Mouse (Mus musculus) spleen, adult 10 weeks (tissue): Measurements from ENCODE around the gene Ccdc97. TPM values are rescaled to one million over a fixed set of nuclear protein-coding genes. Genes with fewer than 3 reads are reported as not detected.

Experiments
- polyA plus RNA-seq: library from polyadenylated mRNA; stranded (reverse); fragments of 350-450 nt; fragmentation: Illumina TruSeq; extraction: RNeasy Lipid Tissue Mini Kit (QIAGEN cat#74804); gene quantifications from one replicate; pipeline ENCODE4 v1.2.3, GENCODE M21; 2015; ENCODE audit warnings: low replicate concordance; ENCODE audit not compliant: insufficient read depth

The Ccdc97 gene
- 33.3 TPM for polyA plus RNA-seq

GRCm38 (mm10) chr7:25718788-25719417, at the start of gene Ccdc97:
Gene Ccdc97, minus strand, starts transcription at chr7:25719088.

DNA sequence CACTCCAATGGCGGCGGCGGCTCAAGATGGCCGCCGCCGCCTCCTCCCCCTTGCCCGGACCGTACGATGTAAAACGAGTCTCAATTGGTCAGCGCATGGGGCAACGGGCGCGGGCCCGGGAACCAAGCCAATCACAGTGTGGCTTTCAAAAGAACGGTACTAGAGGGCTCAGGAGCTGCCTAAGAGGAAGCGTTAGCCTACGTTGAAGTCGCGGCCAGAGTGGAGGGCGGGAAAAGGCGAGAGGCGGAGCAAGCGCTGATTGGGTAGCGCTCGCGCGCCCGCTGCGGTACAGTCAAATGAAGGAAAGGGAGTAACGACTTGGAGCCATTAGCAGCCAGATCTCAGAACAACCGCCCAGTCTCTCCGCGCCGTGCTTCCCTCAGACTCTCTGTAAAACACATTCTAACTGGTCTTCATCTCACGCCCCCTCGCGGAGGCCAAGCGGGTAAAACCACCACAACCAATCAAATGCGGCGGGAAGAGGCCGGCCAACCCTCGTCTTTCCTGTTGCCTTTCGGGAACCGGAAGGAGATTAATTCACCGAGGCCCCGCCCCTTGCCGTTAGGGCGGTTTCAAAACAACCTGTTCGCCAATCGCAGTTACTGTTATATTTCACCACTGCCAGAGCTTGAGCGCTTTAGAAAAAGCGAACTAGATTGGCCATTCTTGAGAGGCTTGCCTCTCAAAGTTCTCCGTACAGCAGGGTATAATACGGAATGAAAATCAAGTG, 36.0 kb upstream of the Ccdc97 start, which contains the start of gene Hnrnpul1:
Hnrnpul1 (minus strand) TSS at position 20 of the 730 bp plus-strand sequence.

DNA sequence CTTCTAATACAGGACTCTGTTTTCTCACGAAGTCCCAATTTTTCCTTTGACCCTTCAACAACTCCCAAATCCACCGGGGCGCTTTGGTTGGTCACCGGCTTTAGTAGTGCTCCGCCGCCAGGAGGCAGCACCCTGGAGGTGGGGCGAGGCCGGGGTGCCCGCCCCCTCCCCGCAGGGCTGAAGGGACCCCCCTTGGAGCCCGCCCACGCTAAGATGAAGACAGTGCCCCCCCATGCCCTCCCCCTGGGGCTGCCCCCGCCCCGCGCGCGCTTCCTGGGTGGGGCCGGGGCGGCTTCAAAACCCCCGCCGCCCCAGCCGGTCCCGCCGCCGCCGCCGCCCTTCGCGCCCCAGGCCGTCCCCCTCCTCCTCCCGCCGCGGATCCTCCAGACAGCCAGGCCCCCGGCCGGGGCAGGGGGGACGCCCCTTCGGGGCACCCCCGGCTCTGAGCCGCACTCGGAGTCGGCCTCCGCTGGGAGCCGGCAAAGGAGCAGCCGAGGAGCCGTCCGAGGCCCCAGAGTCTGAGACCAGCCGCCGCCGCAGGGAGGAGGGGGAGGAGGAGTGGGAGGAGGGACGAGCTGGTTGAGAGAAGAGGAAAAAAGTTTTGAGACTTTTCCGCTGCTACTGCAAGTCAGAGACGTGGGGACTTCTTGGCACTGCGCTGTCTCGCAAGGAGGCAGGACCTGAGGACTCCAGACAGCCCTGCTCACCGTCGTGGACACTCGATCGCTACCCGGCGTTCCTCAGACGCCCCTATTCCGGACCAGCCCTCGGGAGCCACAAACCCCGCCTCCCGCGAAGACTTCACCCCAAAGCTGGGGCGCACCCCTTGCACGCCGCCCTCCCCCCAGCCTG, 32.0 kb downstream of the Ccdc97 start, which contains the start of gene Tgfb1:
Tgfb1 (plus strand) TSS at position 323 of the 852 bp plus-strand sequence.

GRCm38 (mm10) chr7:25680514-25681258, 38.2 kb downstream of the Ccdc97 start, which contains the start of gene B9d2:
Gene B9d2, plus strand, starts transcription at chr7:25680780.

GRCm38 (mm10) chr7:25674719-25675300, 44.1 kb downstream of the Ccdc97 start, which contains the start of gene Tmem91:
Gene Tmem91, minus strand, starts transcription at chr7:25675166.

Other genes with a start within 250 kb of the Ccdc97 start
- 51.9 TPM for gene Ceacam1, start 241.5 kb downstream of the Ccdc97 start, polyA plus RNA-seq
- gene Ceacam2, start 179.2 kb downstream of the Ccdc97 start, polyA plus RNA-seq, result 2.8 TPM
- not detected for gene Erich4, start 103.2 kb downstream of the Ccdc97 start, polyA plus RNA-seq
- 121 TPM for gene Dmac2, start 99.7 kb downstream of the Ccdc97 start, polyA plus RNA-seq
- gene B3gnt8, start 92.4 kb downstream of the Ccdc97 start, polyA plus RNA-seq, result 4.2 TPM
- gene Bckdha, start 60.1 kb downstream of the Ccdc97 start, polyA plus RNA-seq, result 4.6 TPM
- gene Exosc5, start 59.9 kb downstream of the Ccdc97 start, polyA plus RNA-seq, result 15.9 TPM
- gene Tmem91, start 43.9 kb downstream of the Ccdc97 start, polyA plus RNA-seq, result 0.47 TPM
- 9.7 TPM for gene B9d2, start 38.3 kb downstream of the Ccdc97 start, polyA plus RNA-seq
- gene Tgfb1, start 32.1 kb downstream of the Ccdc97 start, polyA plus RNA-seq, result 91.7 TPM
- gene Hnrnpul1, start 35.7 kb upstream of the Ccdc97 start, polyA plus RNA-seq, result 94.5 TPM
- gene Axl, start 69.6 kb upstream of the Ccdc97 start, polyA plus RNA-seq, result 106 TPM
- gene Cyp2s1, start 97.8 kb upstream of the Ccdc97 start, polyA plus RNA-seq, result 2.3 TPM
- gene Cyp2b10, start 178.5 kb upstream of the Ccdc97 start, polyA plus RNA-seq, result 0.15 TPM